Mouse (Mus musculus) liver, adult 2 months (tissue): Measurements from ENCODE around the gene Ubac2.

ENCODE experiments used
- CTCF ChIP-seq: fragments of 200-500 bp; IDR thresholded peaks from 2 replicates; pipeline ENCODE4 v1.5.1; 2011; ENCODE audit warnings: low read depth, low read length, control low read depth
- POLR2A ChIP-seq: fragments of 200-500 bp; IDR thresholded peaks from 2 replicates; pipeline ENCODE4 v1.6.1; 2011; ENCODE audit warnings: low read length, control low read depth; ENCODE audit not compliant: insufficient read depth; ENCODE audit errors: extremely low read depth

GRCm38 (mm10) chr14:121962128-121962890, 83.9 kb downstream of the Ubac2 start:
- no peak for TF ChIP-seq POLR2A
- no peak for TF ChIP-seq CTCF
